Mouse (Mus musculus) midbrain, embryonic 16.5 days (tissue): ENCODE results near the gene Trap1a. TPM values are rescaled to one million over a fixed set of nuclear protein-coding genes. Genes with fewer than 3 reads are reported as not detected.

Experiments
- polyA plus RNA-seq: library from polyadenylated mRNA; unstranded; fragments of >200 nt; fragmentation: Nextera tagmentation; extraction: Ambion mirVana; gene quantifications from 2 replicates; pipeline ENCODE4 v1.2.1, GENCODE M21; 2015

The Trap1a gene
- polyA plus RNA-seq, 1 experiment from 2014 or later = not detected

Other genes with a start within 250 kb of the Trap1a start
- not detected in 2 replicates for gene Serpina7, start 248.4 kb upstream of the Trap1a start, polyA plus RNA-seq
- gene 4930513O06Rik, start 247.4 kb upstream of the Trap1a start, polyA plus RNA-seq = not detected in 2 replicates
- gene 4933428M09Rik, start 154.5 kb upstream of the Trap1a start, polyA plus RNA-seq = not detected in 2 replicates
- gene Mum1l1, start 123.6 kb upstream of the Trap1a start, polyA plus RNA-seq = 9.7 and 10.4 TPM in 2 replicates
- 2.1 and 2.2 TPM in 2 replicates for gene D330045A20Rik, start 146.7 kb downstream of the Trap1a start, polyA plus RNA-seq
- 5.4 and 6.3 TPM in 2 replicates for gene Rnf128, start 229.6 kb downstream of the Trap1a start, polyA plus RNA-seq